Mouse (Mus musculus) thymus, adult 2 months (tissue): ENCODE data around the gene Gm21188.
"Not testable (repeated sequence)": the region's sequence is repeated elsewhere in the genome, so short reads cannot be mapped to it uniquely, and the experiment has no call there.

Experiments
- CTCF ChIP-seq: fragments of 200-500 bp; IDR thresholded peaks from 2 replicates; pipeline ENCODE4 v1.5.1; 2012; ENCODE audit warnings: mild to moderate bottlenecking, control low read depth, low read length, moderate library complexity, borderline replicate concordance; ENCODE audit not compliant: control insufficient read depth, poor library complexity, insufficient read depth; ENCODE audit errors: extremely low read depth
- POLR2A ChIP-seq: fragments of 200-500 bp; IDR thresholded peaks from 2 replicates; pipeline ENCODE4 v1.6.1; 2012; ENCODE audit warnings: mild to moderate bottlenecking, low read length, control low read depth, moderate library complexity; ENCODE audit not compliant: control insufficient read depth, poor library complexity, insufficient read depth; ENCODE audit errors: extremely low read depth

DNA sequence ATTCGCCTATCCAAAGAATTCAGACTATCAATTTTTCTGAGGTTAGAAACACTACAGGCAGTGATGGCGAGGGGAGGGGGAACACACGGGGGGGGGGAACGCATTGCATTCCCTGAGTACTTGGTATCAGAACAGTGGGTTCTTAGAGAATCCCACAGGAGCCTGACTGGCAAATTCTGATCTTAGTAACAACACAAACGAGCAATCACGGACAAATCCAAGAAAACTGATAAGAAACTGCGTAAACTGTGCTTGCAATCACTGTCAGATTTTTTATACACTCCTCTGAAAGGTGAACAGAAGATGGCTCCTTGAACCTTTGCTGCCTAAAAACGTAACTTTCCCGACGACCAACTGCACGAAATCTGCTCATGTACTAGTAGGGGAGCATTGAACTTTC lies 24.6 kb downstream of the Gm21188 start:
- TF ChIP-seq POLR2A, CTCF: not testable (repeated sequence)
